Mouse (Mus musculus) olfactory bulb, adult 2 months (tissue): Measurements from ENCODE around the gene Osbpl2. TPM values are rescaled to one million over a fixed set of nuclear protein-coding genes. Genes with fewer than 3 reads are reported as not detected.

Experiments used
- H3K27ac ChIP-seq: fragments of 200-500 bp; 2 replicates; pipeline ENCODE4 v1.5.1; 2012; ENCODE audit warnings: low read depth, low read length; ENCODE audit not compliant: insufficient read depth
- H3K4me1 ChIP-seq: fragments of 200-500 bp; 2 replicates; pipeline ENCODE4 v1.6.1; 2012; ENCODE audit warnings: low read length; ENCODE audit not compliant: control insufficient read depth, insufficient read depth
- H3K4me3 ChIP-seq: fragments of 200-500 bp; 2 replicates; pipeline ENCODE4 v1.5.1; 2012; ENCODE audit warnings: mild to moderate bottlenecking, low read depth, low read length, moderate library complexity; ENCODE audit not compliant: insufficient read depth
- CTCF ChIP-seq: fragments of 200-500 bp; IDR thresholded peaks from 2 replicates; pipeline ENCODE4 v1.5.1; 2012; ENCODE audit warnings: low read depth, mild to moderate bottlenecking, low read length, moderate library complexity; ENCODE audit not compliant: insufficient read depth
- POLR2A ChIP-seq: fragments of 200-500 bp; IDR thresholded peaks from 2 replicates; pipeline ENCODE4 v1.6.1; 2012; ENCODE audit warnings: mild to moderate bottlenecking, low read depth, low read length, moderate library complexity; ENCODE audit not compliant: insufficient read depth
- WGBS: fragments of 180-500 bp; shearing (Covaris S2); methylation state at CpG from one replicate; pipeline ENCODE4 v1.1.7; 2018; 5-methylcytosine and 5-hydroxymethylcytosine counted together
- polyA plus RNA-seq: library from polyadenylated mRNA; stranded (reverse); fragments of >200 nt; gene quantifications from 2 replicates; pipeline ENCODE4 v1.2.4, GENCODE M21; 2012; ENCODE audit warnings: low replicate concordance; ENCODE audit not compliant: missing spikeins, insufficient read depth, insufficient read length

Gene Osbpl2
- polyA plus RNA-seq, 1 experiment: not detected

DNA sequence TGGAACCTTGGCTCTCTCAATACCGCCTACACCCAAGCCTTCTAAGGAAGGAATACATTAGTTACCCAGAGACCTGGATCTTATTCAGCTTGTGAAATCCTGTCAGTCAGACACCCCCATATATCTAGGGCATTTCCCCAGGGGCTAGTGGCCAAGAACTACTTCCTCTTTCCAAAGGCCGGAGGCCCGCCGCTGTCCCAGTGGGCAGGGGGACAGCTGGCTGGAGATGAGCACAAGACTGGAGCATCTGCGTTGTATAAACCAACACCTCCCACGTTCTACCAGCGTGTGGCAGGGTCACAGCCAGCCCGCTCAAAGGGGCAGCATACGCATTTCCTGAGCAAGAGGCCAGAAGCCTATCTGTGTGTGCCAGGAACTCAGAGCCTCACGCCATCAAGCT is 83.7 kb downstream of the Osbpl2 start:
- WGBS: 81% methylated on average over 10 of the region's 10 CpGs
- peaks cover 37% of the 10 kb centered on the region for H3K4me1 ChIP-seq
- no peak overlapping the region for H3K4me3 ChIP-seq
- H3K27ac ChIP-seq: no peak overlapping the region
- TF ChIP-seq CTCF (no peak), POLR2A (no peak)

GRCm38 (mm10) chr2:180204501-180204900 is 85.4 kb downstream of the Osbpl2 start:
- TF ChIP-seq POLR2A: no peak
- no peak for TF ChIP-seq CTCF
- H3K4me1 ChIP-seq: peaks cover 44% of the 10 kb centered on the region
- no peak overlapping the region for H3K4me3 ChIP-seq
- 96% methylated on average over 9 of the region's 9 CpGs for WGBS
- no peak overlapping the region for H3K27ac ChIP-seq

- WGBS: 69% methylated on average over 12 of the region's 12 CpGs
These were observed 86.2 kb downstream of the Osbpl2 start for GRCm38 (mm10) chr2:180205083-180205955.

DNA sequence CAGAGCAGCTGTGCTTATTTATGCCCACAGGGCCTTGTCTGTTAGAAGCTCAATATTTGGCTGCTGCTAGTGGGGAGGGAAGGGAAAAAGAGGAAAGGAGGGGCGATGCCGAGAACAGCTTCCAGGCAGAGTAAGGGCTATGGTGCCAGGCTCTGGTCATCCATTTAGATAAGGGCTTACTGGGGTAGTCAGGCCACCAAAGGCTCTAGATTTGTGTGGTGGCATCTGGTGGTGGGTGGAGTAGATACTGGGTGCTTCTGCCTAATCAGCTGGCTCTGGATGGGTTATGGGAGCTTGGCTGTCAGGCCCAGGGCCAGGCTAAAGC is 86.8 kb downstream of the Osbpl2 start:
- H3K4me1 ChIP-seq: peaks cover 44% of the 10 kb centered on the region
- 51% methylated on average over 2 of the region's 2 CpGs for WGBS
- no peak for TF ChIP-seq POLR2A
- TF ChIP-seq CTCF: no peak
- peak overlapping the region; percentile 18; the same call in 1 of the 2 replicates for H3K27ac ChIP-seq
- H3K4me3 ChIP-seq: no peak overlapping the region

More at GRCm38 (mm10) chr2:180205083-180205955, 86.2 kb downstream of the Osbpl2 start:
- H3K27ac ChIP-seq: peak overlapping the region; percentile 18; the same call in 1 of the 2 replicates
- H3K4me1 ChIP-seq: peaks cover 44% of the 10 kb centered on the region
- TF ChIP-seq CTCF: no peak
- TF ChIP-seq POLR2A: no peak
- H3K4me3 ChIP-seq: no peak overlapping the region

DNA sequence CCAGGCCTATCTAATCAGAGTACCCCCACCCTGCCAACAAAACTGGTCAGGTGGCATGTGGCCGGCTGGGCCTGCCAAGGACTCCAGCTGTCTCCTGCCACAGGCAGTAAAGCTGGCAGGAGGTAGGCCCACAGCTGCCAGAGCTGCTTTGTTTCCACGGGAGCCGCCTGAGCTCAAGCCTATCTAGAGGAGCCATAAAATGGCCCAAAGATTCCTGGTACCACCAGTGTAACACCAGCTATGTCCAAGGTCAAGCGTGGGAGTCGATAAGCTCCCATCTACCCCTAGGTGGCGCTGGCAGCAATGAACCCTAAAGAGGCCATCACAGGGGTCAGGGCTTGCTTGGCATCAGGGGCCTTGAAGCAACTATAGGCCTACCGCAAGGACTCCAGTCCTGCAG is 88.7 kb downstream of the Osbpl2 start:
- no peak overlapping the region for H3K4me3 ChIP-seq
- 54% methylated on average over 7 of the region's 7 CpGs for WGBS
- H3K4me1 ChIP-seq: peaks cover 33% of the 10 kb centered on the region
- no peak for TF ChIP-seq CTCF
- no peak for TF ChIP-seq POLR2A
- no peak overlapping the region for H3K27ac ChIP-seq

- WGBS: 94% methylated on average over 1 of the region's 1 CpGs
- Histone ChIP-seq H3K4me1 (peaks cover 32% of the 10 kb centered on the region), H3K27ac (no peak overlapping the region), H3K4me3 (no peak overlapping the region)
- TF ChIP-seq POLR2A (no peak), CTCF (no peak)
These were observed 89.9 kb downstream of the Osbpl2 start for GRCm38 (mm10) chr2:180208976-180209375.

DNA sequence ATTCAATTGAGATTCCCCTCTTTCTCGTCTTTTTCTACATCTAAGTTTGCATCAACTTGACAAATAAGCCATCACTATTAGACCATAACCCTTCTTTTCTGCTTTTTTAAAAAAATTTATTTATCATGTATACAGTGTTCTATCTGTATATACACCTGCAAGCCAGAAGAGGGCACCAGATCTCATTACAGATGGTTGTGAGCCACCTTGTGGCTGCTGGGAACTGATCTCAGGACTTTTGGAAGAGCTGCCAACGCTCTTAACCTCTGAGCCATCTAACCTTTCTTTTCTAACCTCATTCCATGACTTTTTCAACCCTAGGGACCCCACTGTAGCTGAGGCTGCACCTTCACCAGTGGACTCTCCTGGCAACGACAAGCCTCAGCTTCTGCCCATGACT is 93.1 kb downstream of the Osbpl2 start:
- H3K27ac ChIP-seq: no peak overlapping the region
- TF ChIP-seq POLR2A (no peak), CTCF (no peak)
- WGBS: 98% methylated on average over 3 of the region's 3 CpGs
- H3K4me1 ChIP-seq: peaks cover 37% of the 10 kb centered on the region
- no peak overlapping the region for H3K4me3 ChIP-seq

Other genes starting within 250 kb of the Osbpl2 start
- not detected in 2 replicates for gene Taf4, start 142.7 kb upstream of the Osbpl2 start, polyA plus RNA-seq
- gene Lsm14b, start 94.3 kb upstream of the Osbpl2 start, polyA plus RNA-seq: 121 and 180 TPM in 2 replicates
- gene Psma7, start 76.9 kb upstream of the Osbpl2 start, polyA plus RNA-seq: not detected in 2 replicates
- gene Ss18l1, start 76.8 kb upstream of the Osbpl2 start, polyA plus RNA-seq: not detected in 2 replicates
- not detected in 2 replicates for gene Mtg2, start 48.7 kb upstream of the Osbpl2 start, polyA plus RNA-seq
- gene Hrh3, start 14.8 kb upstream of the Osbpl2 start, polyA plus RNA-seq: not detected in 2 replicates
- not detected in 2 replicates for gene Adrm1, start 52.2 kb downstream of the Osbpl2 start, polyA plus RNA-seq
- gene Lama5, start 106.6 kb downstream of the Osbpl2 start, polyA plus RNA-seq: not detected in 2 replicates
- 1,119 TPM in 1 of 2 replicates, not detected in the other for gene Rps21, start 138.1 kb downstream of the Osbpl2 start, polyA plus RNA-seq
- not detected in 2 replicates for gene Cables2, start 154.2 kb downstream of the Osbpl2 start, polyA plus RNA-seq
- not detected in 2 replicates for gene Rbbp8nl, start 170.6 kb downstream of the Osbpl2 start, polyA plus RNA-seq
- not detected in 2 replicates for gene Gata5, start 215.4 kb downstream of the Osbpl2 start, polyA plus RNA-seq